In genomic region chr3:116964426-116964825, GRCm38 (mm10) we compare ENCODE assay signal across 14 mouse cellular contexts. TPM values are rescaled to one million over a fixed set of nuclear protein-coding genes. Genes with fewer than 3 reads are reported as not detected.
DNase-seq lines count a peak whose midpoint lies in the region; ATAC-seq and TF ChIP-seq lines count a peak whose summit lies in the region.
"Had no signal": no experiment of that assay in that cellular context is flagged by ENCODE, and none has a peak within 500 bp of the region (broad histone marks: within the 10 kb centered on the region; RNA-seq: fewer than 3 reads in every experiment).

No protein-coding gene starts in this region.

- peaks cover 5% of the 10 kb centered on the region; the same call in 1 of the 2 replicates for H3K4me1 ChIP-seq in heart, embryonic 11.5 days (ENCODE audit: control insufficient read depth, insufficient read depth, low read length)
- no peaks in the 10 kb centered on the region for H3K4me1 ChIP-seq in liver, postnatal 0 days (ENCODE audit: insufficient read depth)

- H3K4me2 ChIP-seq in heart, embryonic 11.5 days = no peak overlapping the region
- H3K4me2 ChIP-seq in liver, postnatal 0 days (ENCODE audit: low read depth, low read length) = no peak overlapping the region
- H3K4me2 ChIP-seq: hindbrain, embryonic 12.5 days had no signal

- no peak for TF ChIP-seq EP300 in liver, postnatal 0 days (IDR thresholded peaks at IDR 0.05; ENCODE audit: low read depth)

- H3K36me3 ChIP-seq in heart, embryonic 11.5 days (ENCODE audit: control insufficient read depth, insufficient read depth, low read length) = no peaks in the 10 kb centered on the region
- H3K36me3 ChIP-seq in liver, postnatal 0 days (replicated peaks; ENCODE audit: insufficient read depth, low read length) = no peaks in the 10 kb centered on the region
- H3K36me3 ChIP-seq: hindbrain, embryonic 12.5 days had no signal

- TF ChIP-seq CTCF in liver, postnatal 0 days (IDR thresholded peaks at IDR 0.05; ENCODE audit: low read depth) = no peak

- no peaks in the 10 kb centered on the region for H3K27me3 ChIP-seq in heart, embryonic 11.5 days (ENCODE audit: control insufficient read depth, insufficient read depth, low read length)
- H3K27me3 ChIP-seq in liver, postnatal 0 days (ENCODE audit: insufficient read depth, low read length) = no peaks in the 10 kb centered on the region
- H3K27me3 ChIP-seq: hindbrain, embryonic 12.5 days had no signal

- no peak overlapping the region for H3K9ac ChIP-seq in heart, embryonic 11.5 days (ENCODE audit: low read depth, low read length)
- H3K9ac ChIP-seq in liver, postnatal 0 days (replicated peaks) = no peak overlapping the region
- H3K9ac ChIP-seq: hindbrain, embryonic 12.5 days; liver, embryonic 14.5 days had no signal

- 86% methylated on average over 9 of the region's 9 CpGs for WGBS in heart, embryonic 11.5 days (ENCODE audit: insufficient replicate concordance)
- WGBS in liver, postnatal 0 days (ENCODE audit: insufficient replicate concordance) = 83% methylated on average over 9 of the region's 9 CpGs

- no peak for ATAC-seq in heart, embryonic 11.5 days (replicated peaks; ENCODE audit: insufficient number of reproducible peaks, low FRiP score, low TSS enrichment)
- no peak for ATAC-seq in liver, postnatal 0 days

- H3K27ac ChIP-seq in heart, embryonic 11.5 days (ENCODE audit: low read depth, low read length) = no peak overlapping the region
- H3K27ac ChIP-seq in liver, postnatal 0 days (ENCODE audit: low read depth) = no peak overlapping the region
- H3K27ac ChIP-seq: hindbrain, embryonic 12.5 days; liver, embryonic 14.5 days had no signal

- H3K4me3 ChIP-seq in heart, embryonic 11.5 days (ENCODE audit: low read depth, low read length) = no peak overlapping the region
- no peak overlapping the region for H3K4me3 ChIP-seq in liver, postnatal 0 days (ENCODE audit: low read depth, low read length)
- H3K4me3 ChIP-seq: erythroblast, embryonic 14.5 days; hindbrain, embryonic 12.5 days had no signal

- DNase-seq in heart, adult 11 months = peak; percentile 98
- DNase-seq in ovary, adult 18-20 months (ENCODE audit: low spot score) = peak; percentile 19
- no peak for DNase-seq in ovary, postnatal 10 days (ENCODE audit: low spot score)
- DNase-seq in gastrocnemius, postnatal 4 days (ENCODE audit: low spot score in 2 of 2) = peak; percentile 19 to 44
- DNase-seq in lung, postnatal 25 days (ENCODE audit: low spot score) = peak; percentile 50
- no peak for DNase-seq in spleen, postnatal 10 days (ENCODE audit: low spot score in 2 of 2)
- no peak for DNase-seq in liver, postnatal 0 days
- DNase-seq: cerebellum, adult 9-10 months had no signal

- H3K9me3 ChIP-seq in heart, embryonic 11.5 days (replicated peaks; ENCODE audit: control insufficient read depth, low read length) = no peaks in the 10 kb centered on the region
- no peaks in the 10 kb centered on the region for H3K9me3 ChIP-seq in liver, postnatal 0 days (ENCODE audit: low read length)
- H3K9me3 ChIP-seq: hindbrain, embryonic 12.5 days had no signal

RNA-seq across cellular contexts. Expression of gene 4930455H04Rik, which starts 3.6 kb away (rescaled TPM):
- polyA plus RNA-seq in heart, embryonic 11.5 days (2014; fragmentation: Nextera tagmentation; extraction: Ambion mirVana) = not detected in 2 replicates
- not detected for total RNA-seq in gastrocnemius, postnatal 4 days (2021)
- polyA plus RNA-seq in liver, postnatal 0 days (2015; fragmentation: Nextera tagmentation; extraction: Ambion mirVana) = 0.19 TPM in 1 of 2 replicates, not detected in the other
- total RNA-seq: monocyte, adult 5-6 weeks had no signal
- polyA plus RNA-seq: erythroblast, embryonic 14.5 days; hindbrain, embryonic 12.5 days; liver, embryonic 14.5 days; thymus, postnatal 0 days had no signal

RNA-seq across cellular contexts. Expression of gene Palmd, which starts 4.4 kb away (rescaled TPM):
- polyA plus RNA-seq in heart, embryonic 11.5 days (2014; fragmentation: Nextera tagmentation; extraction: Ambion mirVana) = 10.4 and 11.1 TPM in 2 replicates
- 10 to 100 TPM; 41.5 to 49.7 TPM for total RNA-seq in gastrocnemius, postnatal 4 days (2021)
- polyA plus RNA-seq in liver, postnatal 0 days (2015; fragmentation: Nextera tagmentation; extraction: Ambion mirVana) = 30.8 and 31.0 TPM in 2 replicates
- total RNA-seq: monocyte, adult 5-6 weeks had no signal
- polyA plus RNA-seq: erythroblast, embryonic 14.5 days had no signal

Comparison
In these comparisons a context has a peak if more than half of its experiments do, and no peak if none do; other contexts are left out.
1. DNase-seq: peak in heart, adult 11 months (single experiment), ovary, adult 18-20 months (single experiment), gastrocnemius, postnatal 4 days (2 of 2) and lung, postnatal 25 days (single experiment); none in ovary, postnatal 10 days (single experiment), spleen, postnatal 10 days (0 of 2) and liver, postnatal 0 days (single experiment).